Mouse (Mus musculus) cerebellum, adult 2 months (tissue): ENCODE measurements around the gene Phkb. TPM values are rescaled to one million over a fixed set of nuclear protein-coding genes. Genes with fewer than 3 reads are reported as not detected.
"Not testable (repeated sequence)": the region's sequence is repeated elsewhere in the genome, so short reads cannot be mapped to it uniquely, and the experiment has no call there.

Experiments
- DNase-seq, 2 experiments: peaks; one replicate each; pipeline ENCODE4 v3.0.0; 2021
- H3K27ac ChIP-seq: fragments of 200-500 bp; 2 replicates; pipeline ENCODE4 v1.5.1; 2012; ENCODE audit warnings: low read length, control low read depth, inconsistent platforms; ENCODE audit not compliant: insufficient read depth
- H3K27me3 ChIP-seq: fragments of 200-500 bp; 2 replicates; pipeline ENCODE4 v1.6.1; 2012; ENCODE audit warnings: inconsistent platforms, mild to moderate bottlenecking, low read length, moderate library complexity; ENCODE audit not compliant: control insufficient read depth, insufficient read depth
- H3K4me1 ChIP-seq: fragments of 200-500 bp; 2 replicates; pipeline ENCODE4 v1.6.1; 2011; ENCODE audit warnings: low read length; ENCODE audit not compliant: control insufficient read depth, insufficient read depth
- H3K4me3 ChIP-seq: fragments of 200-500 bp; replicated peaks from 2 replicates; pipeline ENCODE3; 2011; ENCODE audit warnings: mild to moderate bottlenecking, low read depth, low read length, control low read depth; ENCODE audit not compliant: insufficient read depth
- CTCF ChIP-seq: fragments of 200-500 bp; IDR thresholded peaks from 2 replicates; pipeline ENCODE4 v1.5.1; 2011; ENCODE audit warnings: low read depth, mild to moderate bottlenecking, control low read depth, low read length, moderate library complexity, borderline replicate concordance; ENCODE audit not compliant: insufficient read depth
- POLR2A ChIP-seq: fragments of 200-500 bp; IDR thresholded peaks from 2 replicates; pipeline ENCODE4 v1.6.1; 2011; ENCODE audit warnings: low read length, control low read depth, borderline replicate concordance; ENCODE audit not compliant: insufficient read depth
- WGBS: fragments of 180-500 bp; shearing (Covaris S2); methylation state at CpG from one replicate; pipeline ENCODE4 v1.1.7; 2018; 5-methylcytosine and 5-hydroxymethylcytosine counted together
- polyA plus RNA-seq: library from polyadenylated mRNA; depleted of rRNA; stranded (reverse); fragments of >200 nt; gene quantifications from 2 replicates; pipeline ENCODE4 v1.2.3, GENCODE M21; 2012; rRNA removed

Gene Phkb
- 34.4 and 36.9 TPM in 2 replicates for polyA plus RNA-seq

GRCm38 (mm10) chr8:85840657-85841488, at the start of gene Phkb, which contains the start of gene Itfg1:
Gene Phkb, plus strand, starts transcription at chr8:85840959.
Gene Itfg1, minus strand, starts transcription at chr8:85840921.
- Histone ChIP-seq H3K4me3 (peak within 1 kb of the TSS; percentile 80), H3K4me1 (no peaks in the 10 kb centered on the region; the same call in 1 of the 2 replicates), H3K27ac (peak within 1 kb of the TSS; percentile 94), H3K27me3 (no peaks in the 10 kb centered on the region)
- WGBS, result under 1% methylated on average over 54 of the region's 54 CpGs
- TF ChIP-seq POLR2A (peak; percentile 55; the same call in 1 of the 2 replicates), CTCF (no peak)
- peak; percentile 87 to 93 for DNase-seq

DNA sequence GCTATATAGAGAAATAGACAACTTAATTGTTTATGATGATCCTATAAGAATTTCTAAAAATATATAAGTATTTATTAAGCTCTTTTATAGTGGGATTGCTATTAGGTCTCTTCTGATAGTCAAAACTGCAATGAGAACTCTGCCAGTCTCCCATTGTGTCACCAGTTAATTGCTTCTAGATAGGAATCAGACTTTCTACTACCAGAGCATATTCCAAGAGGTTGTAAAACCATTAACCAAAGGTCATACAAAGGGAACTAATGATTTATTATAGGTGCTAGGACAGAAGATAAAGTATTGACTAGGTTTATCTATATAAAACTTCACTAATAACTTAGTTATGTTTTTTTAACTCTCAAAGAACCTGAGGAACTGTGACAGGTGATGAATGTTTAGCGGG, 44.4 kb upstream of the Phkb start:
- DNase-seq, H3K4me3 ChIP-seq, H3K27me3 ChIP-seq, H3K27ac ChIP-seq, H3K4me1 ChIP-seq: not testable (repeated sequence)
- 98% methylated on average over 1 of the region's 1 CpGs for WGBS

DNA sequence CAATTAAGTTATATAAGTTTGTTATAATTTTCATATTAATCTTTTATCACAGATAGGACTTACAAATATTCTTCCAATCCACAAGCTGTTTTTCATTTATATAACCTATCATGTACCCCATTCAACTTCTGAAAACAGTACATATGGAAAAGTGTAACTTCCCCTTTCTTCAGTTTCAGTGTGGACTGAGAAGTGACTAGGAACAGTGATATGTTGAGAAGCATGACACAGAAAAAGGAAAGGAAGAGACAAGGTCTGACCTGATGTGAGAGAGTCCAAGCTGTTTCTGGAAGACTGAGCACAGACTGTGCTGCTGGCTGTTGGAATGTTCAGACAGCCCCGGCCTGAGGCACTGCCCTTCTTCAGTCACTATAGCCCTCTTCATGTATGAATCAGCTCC, 40.6 kb upstream of the Phkb start:
- 89% methylated on average over 1 of the region's 1 CpGs for WGBS
- H3K4me3 ChIP-seq, result no peak overlapping the region
- no peak for TF ChIP-seq POLR2A
- no peak for TF ChIP-seq CTCF

GRCm38 (mm10) chr8:85801408-85801807, 39.4 kb upstream of the Phkb start:
- no peak for DNase-seq
- Histone ChIP-seq H3K27ac (no peak overlapping the region), H3K27me3 (no peaks in the 10 kb centered on the region), H3K4me1 (no peaks in the 10 kb centered on the region), H3K4me3 (no peak overlapping the region)
- no peak for TF ChIP-seq CTCF
- TF ChIP-seq POLR2A, result no peak
- 94% methylated on average over 1 of the region's 1 CpGs for WGBS

More for the DNA sequence above, 40.6 kb upstream of the Phkb start:
- no peak for DNase-seq
- H3K27ac ChIP-seq, result no peak overlapping the region
- H3K4me1 ChIP-seq, result no peaks in the 10 kb centered on the region
- no peaks in the 10 kb centered on the region for H3K27me3 ChIP-seq

- Histone ChIP-seq H3K4me3 (no peak overlapping the region), H3K27me3 (no peaks in the 10 kb centered on the region), H3K27ac (no peak overlapping the region), H3K4me1 (no peaks in the 10 kb centered on the region)
- no peak for DNase-seq
- TF ChIP-seq CTCF, result no peak
- TF ChIP-seq POLR2A, result no peak
Observed at GRCm38 (mm10) chr8:85813621-85814020, 27.1 kb upstream of the Phkb start.

- TF ChIP-seq CTCF (no peak), POLR2A (no peak)
- no peaks in the 10 kb centered on the region; the same call in 1 of the 2 replicates for H3K4me1 ChIP-seq
- no peak for DNase-seq
- H3K27me3 ChIP-seq, result no peaks in the 10 kb centered on the region
- H3K27ac ChIP-seq, result peak overlapping the region; percentile 94
- under 1% methylated on average over 21 of the region's 21 CpGs for WGBS
- peak overlapping the region; percentile 80 for H3K4me3 ChIP-seq
Observed at GRCm38 (mm10) chr8:85839916-85840656, 673 bp upstream of the Phkb start.

GRCm38 (mm10) chr8:85841489-85841795, 683 bp downstream of the Phkb start:
- no peaks in the 10 kb centered on the region; the same call in 1 of the 2 replicates for H3K4me1 ChIP-seq
- no peak for TF ChIP-seq CTCF
- no peak for TF ChIP-seq POLR2A
- peak overlapping the region; percentile 80 for H3K4me3 ChIP-seq
- H3K27ac ChIP-seq, result no peak overlapping the region
- 2% methylated on average over 4 of the region's 4 CpGs for WGBS
- H3K27me3 ChIP-seq, result no peaks in the 10 kb centered on the region
- DNase-seq, result no peak

DNA sequence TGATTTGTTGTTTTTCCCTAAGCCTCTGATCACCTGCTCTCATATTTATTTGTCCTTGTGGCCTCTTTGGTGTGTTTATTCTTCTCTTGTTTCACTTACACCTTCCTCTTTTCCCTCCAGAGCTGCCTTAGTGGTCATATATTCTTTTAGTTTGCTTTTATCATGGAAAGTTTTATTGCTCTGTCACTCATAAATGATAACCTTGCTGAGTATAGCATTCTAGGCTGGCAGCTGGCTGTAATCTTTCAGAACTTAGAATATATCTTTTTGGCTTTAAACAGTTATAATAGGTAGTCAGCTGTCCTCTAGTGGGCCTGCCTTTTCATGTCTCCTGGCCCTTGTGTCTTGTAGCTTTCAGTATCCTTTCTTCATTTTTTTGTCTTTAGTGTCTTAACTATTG, 5.1 kb downstream of the Phkb start:
- Histone ChIP-seq H3K4me1 (no peaks in the 10 kb centered on the region), H3K4me3 (no peak overlapping the region), H3K27me3 (no peaks in the 10 kb centered on the region), H3K27ac (no peak overlapping the region)
- DNase-seq, result no peak
- no peak for TF ChIP-seq POLR2A
- TF ChIP-seq CTCF, result no peak
